Mouse (Mus musculus) stomach, postnatal 0 days (tissue): ENCODE results near the gene Sugp2.

Experiments used
- CTCF ChIP-seq: IDR thresholded peaks from 2 replicates; pipeline ENCODE4 v1.5.1; 2016; ENCODE audit warnings: antibody characterized with exemption, low read depth, mild to moderate bottlenecking, moderate library complexity
- EP300 ChIP-seq: optimal IDR thresholded peaks from 2 replicates; pipeline ENCODE3; 2016; ENCODE audit warnings: antibody characterized with exemption

DNA sequence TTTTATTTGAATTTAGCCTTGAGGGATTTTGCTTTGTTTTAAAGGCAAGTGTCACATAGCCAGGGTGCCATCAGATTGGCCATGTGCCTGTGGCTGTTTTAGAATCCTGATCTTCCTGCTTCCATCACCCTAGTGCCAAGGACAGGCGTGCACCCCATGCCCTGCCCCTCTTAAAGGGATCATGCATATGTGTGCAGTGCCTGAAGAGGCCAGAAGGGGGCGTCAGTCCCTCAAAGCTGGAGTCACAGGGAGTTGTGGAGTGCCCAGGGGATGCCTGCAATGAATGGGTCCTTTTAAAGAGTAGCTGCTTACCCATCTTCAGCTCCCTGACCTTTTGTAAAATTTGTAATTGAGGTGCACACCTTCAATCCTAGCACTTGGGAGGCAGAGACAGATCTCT lies 75.3 kb downstream of the Sugp2 start:
- TF ChIP-seq EP300 (no peak), CTCF (peak; percentile 73)
